25 mouse cellular contexts compared by ENCODE assay signal in genomic region chr10:93939676-93940075, GRCm38 (mm10). TPM values are rescaled to one million over a fixed set of nuclear protein-coding genes. Genes with fewer than 3 reads are reported as not detected.
A peak's percentile ranks its signal among the peaks of the same experiment; 100 is the strongest.
DNase-seq lines count a peak whose midpoint lies in the region; ATAC-seq and TF ChIP-seq lines count a peak whose summit lies in the region.
"Had no signal": no experiment of that assay in that cellular context is flagged by ENCODE, and none has a peak within 500 bp of the region (broad histone marks: within the 10 kb centered on the region; RNA-seq: fewer than 3 reads in every experiment).

No protein-coding gene starts in this region.

- H3K27me3 ChIP-seq in heart, embryonic 15.5 days, result no peaks in the 10 kb centered on the region
- no peaks in the 10 kb centered on the region for H3K27me3 ChIP-seq in thymus, adult 2 months (ENCODE audit: control insufficient read depth, insufficient read depth, low read length)
- H3K27me3 ChIP-seq: CH12.LX; embryonic facial prominence, embryonic 12.5 days; embryonic facial prominence, embryonic 15.5 days; forebrain, embryonic 12.5 days; forebrain, embryonic 15.5 days; hindbrain, embryonic 13.5 days; Patski had no signal

- no peak for TF ChIP-seq CTCF in thymus, adult 2 months (IDR thresholded peaks at IDR 0.05; ENCODE audit: borderline replicate concordance, control insufficient read depth, extremely low read depth, insufficient read depth, low read length, poor library complexity)

- no peak for DNase-seq in heart, adult 18-20 months
- DNase-seq in thymus, adult 2 months, result no peak
- no peak for DNase-seq in thymus, postnatal 0 days (ENCODE audit: low spot score)
- DNase-seq in retina, embryonic 14.5 days (ENCODE audit: low spot score), result peak; percentile 54
- DNase-seq in layer of hippocampus, adult 18-20 months (ENCODE audit: low spot score in 2 of 2), result no peak
- no peak for DNase-seq in kidney, postnatal 36 days
- DNase-seq: adrenal gland, postnatal 10 days; adrenal gland, postnatal 36 days; B cell, adult 2 months; cerebellum, adult 9-11 months; gastrocnemius, postnatal 25 days; heart, postnatal 14 days had no signal

- ATAC-seq in heart, embryonic 15.5 days (replicated peaks; ENCODE audit: insufficient number of reproducible peaks, insufficient read depth, low FRiP score, low read depth), result no peak
- ATAC-seq: forebrain, embryonic 15.5 days; hindbrain, embryonic 16.5 days; Patski had no signal

- no peak for TF ChIP-seq POLR2A in thymus, adult 2 months (IDR thresholded peaks at IDR 0.05; ENCODE audit: control insufficient read depth, extremely low read depth, insufficient read depth, low read length, poor library complexity)

- H3K4me1 ChIP-seq in heart, embryonic 15.5 days (replicated peaks), result peaks cover 8% of the 10 kb centered on the region
- peaks cover 25% of the 10 kb centered on the region for H3K4me1 ChIP-seq in thymus, adult 2 months (replicated peaks; ENCODE audit: control insufficient read depth, insufficient read depth, low read length)
- H3K4me1 ChIP-seq: embryonic facial prominence, embryonic 12.5 days; forebrain, embryonic 12.5 days; hindbrain, embryonic 10.5 days had no signal

- 0 out of 2 replicates have a peak overlapping the region, but pooled peaks have one; percentile 34 for H3K27ac ChIP-seq in heart, embryonic 15.5 days
- peak overlapping the region; percentile 97; the same call in 1 of the 2 replicates for H3K27ac ChIP-seq in thymus, adult 2 months (ENCODE audit: control insufficient read depth, insufficient read depth, low read length)
- H3K27ac ChIP-seq: embryonic facial prominence, embryonic 12.5 days; embryonic facial prominence, embryonic 15.5 days; forebrain, embryonic 12.5 days; forebrain, embryonic 15.5 days; hindbrain, embryonic 10.5 days; hindbrain, embryonic 13.5 days had no signal

- no peaks in the 10 kb centered on the region for H3K36me3 ChIP-seq in heart, embryonic 15.5 days
- no peaks in the 10 kb centered on the region for H3K36me3 ChIP-seq in thymus, adult 2 months (ENCODE audit: control insufficient read depth, insufficient read depth, low read length)
- H3K36me3 ChIP-seq: embryonic facial prominence, embryonic 12.5 days; embryonic facial prominence, embryonic 15.5 days; forebrain, embryonic 12.5 days; forebrain, embryonic 15.5 days; G1E; hindbrain, embryonic 10.5 days; hindbrain, embryonic 13.5 days had no signal

- H3K4me2 ChIP-seq in heart, embryonic 15.5 days, result no peak overlapping the region
- H3K4me2 ChIP-seq: embryonic facial prominence, embryonic 12.5 days; embryonic facial prominence, embryonic 15.5 days; forebrain, embryonic 12.5 days; heart, embryonic 11.5 days; hindbrain, embryonic 13.5 days had no signal

- H3K9ac ChIP-seq in heart, embryonic 15.5 days, result no peak overlapping the region
- H3K9ac ChIP-seq: embryonic facial prominence, embryonic 12.5 days; embryonic facial prominence, embryonic 15.5 days; forebrain, embryonic 12.5 days; forebrain, embryonic 15.5 days; hindbrain, embryonic 13.5 days had no signal

- WGBS in heart, embryonic 15.5 days, result 88% methylated on average over 8 of the region's 8 CpGs
- 91% methylated on average over 8 of the region's 8 CpGs for WGBS in thymus, adult 2 months

- H3K9me3 ChIP-seq in heart, embryonic 15.5 days (replicated peaks), result no peaks in the 10 kb centered on the region
- H3K9me3 ChIP-seq: embryonic facial prominence, embryonic 12.5 days; embryonic facial prominence, embryonic 15.5 days; forebrain, embryonic 12.5 days; forebrain, embryonic 15.5 days; hindbrain, embryonic 10.5 days; hindbrain, embryonic 13.5 days had no signal

- no peak overlapping the region for H3K4me3 ChIP-seq in heart, embryonic 15.5 days
- no peak overlapping the region for H3K4me3 ChIP-seq in thymus, adult 2 months (ENCODE audit: control insufficient read depth, insufficient read depth, low read length)
- H3K4me3 ChIP-seq: embryonic facial prominence, embryonic 12.5 days; embryonic facial prominence, embryonic 15.5 days; erythroblast, embryonic 14.5 days; forebrain, embryonic 12.5 days; forebrain, embryonic 15.5 days; hindbrain, embryonic 10.5 days; hindbrain, embryonic 13.5 days had no signal

RNA-seq across cellular contexts. Expression of gene Metap2, which starts 42.8 kb away (rescaled TPM):
- 143 and 156 TPM in 2 replicates for polyA plus RNA-seq in heart, embryonic 15.5 days (2015; fragmentation: Nextera tagmentation; extraction: Ambion mirVana)
- total RNA-seq in heart, adult 18-20 months (2021), result 100 to 1,000 TPM; 112 to 116 TPM
- 58.1 and 60.5 TPM in 2 replicates for polyA plus RNA-seq in thymus, adult 2 months (2012; rRNA removed)
- polyA plus RNA-seq in thymus, postnatal 0 days (2015; fragmentation: Nextera tagmentation; extraction: Ambion mirVana), result 261 and 268 TPM in 2 replicates
- total RNA-seq in layer of hippocampus, adult 18-20 months (2021), result 100 to 1,000 TPM; 114 to 116 TPM
